Mouse (Mus musculus) cortical plate, adult 2 months (tissue): ENCODE measurements at regions not wholly inside any gene's neighbourhood (a gene's known extent, or its start where the extent isn't known, plus 50 kb on each side); places are given as distances from the start of the nearest gene placed in this dataset.

Source experiments
- CTCF ChIP-seq: fragments of 200-500 bp; IDR thresholded peaks from 2 replicates; pipeline ENCODE4 v1.5.1; 2011; ENCODE audit warnings: mild to moderate bottlenecking, control low read depth, low read length; ENCODE audit not compliant: insufficient read depth; ENCODE audit errors: extremely low read depth
- POLR2A ChIP-seq: fragments of 200-500 bp; IDR thresholded peaks from 2 replicates; pipeline ENCODE4 v1.6.1; 2011; ENCODE audit warnings: mild to moderate bottlenecking, low read length, control low read depth; ENCODE audit not compliant: insufficient read depth; ENCODE audit errors: extremely low read depth

GRCm38 (mm10) chr11:112480360-112480759 is 301.7 kb upstream of the Sox9 start:
- TF ChIP-seq CTCF (no peak), POLR2A (no peak)
